Mouse (Mus musculus) forebrain, embryonic 13.5 days (tissue): ENCODE data around the gene Depdc1b. TPM values are rescaled to one million over a fixed set of nuclear protein-coding genes. Genes with fewer than 3 reads are reported as not detected.

Source experiments
- ATAC-seq: fragments of 200-750 bp; cut with Nextera tagmentation; 2 replicates; pipeline ENCODE4 v1.8.0; 2017
- H3K27ac ChIP-seq: fragments of 300-500 bp; sonication (generic); 2 replicates; pipeline ENCODE4 v1.5.1; 2015; ENCODE audit warnings: inconsistent platforms, mild to moderate bottlenecking, moderate library complexity
- H3K27me3 ChIP-seq: fragments of 300-500 bp; sonication (generic); 2 replicates; pipeline ENCODE4 v1.6.1; 2015; ENCODE audit warnings: mild to moderate bottlenecking, inconsistent platforms
- H3K36me3 ChIP-seq: fragments of 300-500 bp; sonication (generic); 2 replicates; pipeline ENCODE4 v1.6.1; 2015; ENCODE audit warnings: mild to moderate bottlenecking, inconsistent platforms; ENCODE audit not compliant: poor library complexity, severe bottlenecking
- H3K4me1 ChIP-seq: fragments of 300-500 bp; sonication (generic); 2 replicates; pipeline ENCODE4 v1.6.1; 2015; ENCODE audit warnings: inconsistent platforms
- H3K4me2 ChIP-seq: fragments of 300-500 bp; sonication (generic); 2 replicates; pipeline ENCODE4 v1.6.1; 2015; ENCODE audit warnings: inconsistent platforms, mild to moderate bottlenecking, moderate library complexity
- H3K4me3 ChIP-seq: fragments of 300-500 bp; sonication (generic); 2 replicates; pipeline ENCODE4 v1.5.1; 2015; ENCODE audit warnings: mild to moderate bottlenecking, inconsistent platforms
- H3K9ac ChIP-seq: fragments of 300-500 bp; sonication (generic); 2 replicates; pipeline ENCODE4 v1.6.1; 2015; ENCODE audit warnings: mild to moderate bottlenecking, inconsistent platforms
- H3K9me3 ChIP-seq: fragments of 300-500 bp; sonication (generic); replicated peaks from 2 replicates; pipeline ENCODE4 v1.6.1; 2016; ENCODE audit warnings: inconsistent platforms
- WGBS: fragments of 180-500 bp; shearing (Covaris S2); methylation state at CpG from one replicate; pipeline ENCODE4 v1.1.7; 2015; 5-methylcytosine and 5-hydroxymethylcytosine counted together
- polyA plus RNA-seq: library from polyadenylated mRNA; unstranded; fragments of >200 nt; fragmentation: Nextera tagmentation; extraction: Ambion mirVana; gene quantifications from 2 replicates; pipeline ENCODE4 v1.2.1, GENCODE M21; 2015

Gene Depdc1b
- polyA plus RNA-seq, 1 experiment from 2014 or later, result 13.2 TPM

- no peak for ATAC-seq
- no peak overlapping the region for H3K27ac ChIP-seq
- no peaks in the 10 kb centered on the region for H3K9me3 ChIP-seq
- H3K36me3 ChIP-seq, result peaks cover 22% of the 10 kb centered on the region
- H3K4me3 ChIP-seq, result no peak overlapping the region
- no peak overlapping the region for H3K9ac ChIP-seq
- H3K4me1 ChIP-seq, result no peaks in the 10 kb centered on the region
- H3K27me3 ChIP-seq, result no peaks in the 10 kb centered on the region
- H3K4me2 ChIP-seq, result no peak overlapping the region
- 94% methylated on average over 5 of the region's 5 CpGs for WGBS
These were observed 54.3 kb downstream of the Depdc1b start for GRCm38 (mm10) chr13:108370241-108370941.

- ATAC-seq, result no peak
- Histone ChIP-seq H3K27ac (no peak overlapping the region), H3K4me1 (no peaks in the 10 kb centered on the region), H3K36me3 (peaks cover 16% of the 10 kb centered on the region), H3K4me3 (no peak overlapping the region), H3K9me3 (no peaks in the 10 kb centered on the region), H3K9ac (no peak overlapping the region), H3K27me3 (no peaks in the 10 kb centered on the region), H3K4me2 (no peak overlapping the region)
- 87% methylated on average over 9 of the region's 9 CpGs for WGBS
These were observed 55.3 kb downstream of the Depdc1b start for GRCm38 (mm10) chr13:108371352-108371921.

- no peak for ATAC-seq
- Histone ChIP-seq H3K4me2 (no peak overlapping the region), H3K9me3 (no peaks in the 10 kb centered on the region), H3K27ac (no peak overlapping the region), H3K36me3 (peaks cover 16% of the 10 kb centered on the region), H3K4me1 (no peaks in the 10 kb centered on the region), H3K27me3 (no peaks in the 10 kb centered on the region), H3K4me3 (no peak overlapping the region), H3K9ac (no peak overlapping the region)
- WGBS, result 95% methylated on average over 1 of the region's 1 CpGs
These were observed 57.1 kb downstream of the Depdc1b start for GRCm38 (mm10) chr13:108373231-108373630.

- H3K27ac ChIP-seq, result no peak overlapping the region
- H3K4me1 ChIP-seq, result no peaks in the 10 kb centered on the region
- H3K4me3 ChIP-seq, result no peak overlapping the region
- H3K9ac ChIP-seq, result no peak overlapping the region
- no peaks in the 10 kb centered on the region for H3K9me3 ChIP-seq
- ATAC-seq, result no peak
- H3K4me2 ChIP-seq, result no peak overlapping the region
- H3K36me3 ChIP-seq, result peaks cover 21% of the 10 kb centered on the region
- WGBS, result 80% methylated on average over 2 of the region's 2 CpGs
- no peaks in the 10 kb centered on the region for H3K27me3 ChIP-seq
These were observed 60.5 kb downstream of the Depdc1b start for GRCm38 (mm10) chr13:108376637-108377036.

GRCm38 (mm10) chr13:108381161-108381560 is 65.0 kb downstream of the Depdc1b start:
- no peak for ATAC-seq
- H3K9me3 ChIP-seq, result no peaks in the 10 kb centered on the region
- no peaks in the 10 kb centered on the region for H3K27me3 ChIP-seq
- H3K27ac ChIP-seq, result no peak overlapping the region
- no peak overlapping the region for H3K4me3 ChIP-seq
- peaks cover 24% of the 10 kb centered on the region for H3K36me3 ChIP-seq
- H3K9ac ChIP-seq, result no peak overlapping the region
- no peak overlapping the region for H3K4me2 ChIP-seq
- WGBS, result 95% methylated on average over 3 of the region's 3 CpGs
- no peaks in the 10 kb centered on the region for H3K4me1 ChIP-seq

GRCm38 (mm10) chr13:108383051-108383450 is 66.9 kb downstream of the Depdc1b start:
- no peak for ATAC-seq
- Histone ChIP-seq H3K4me3 (no peak overlapping the region), H3K27me3 (no peaks in the 10 kb centered on the region), H3K27ac (no peak overlapping the region), H3K36me3 (peaks cover 36% of the 10 kb centered on the region), H3K9me3 (no peaks in the 10 kb centered on the region), H3K4me1 (no peaks in the 10 kb centered on the region), H3K9ac (no peak overlapping the region), H3K4me2 (no peak overlapping the region)
- WGBS, result 78% methylated on average over 6 of the region's 6 CpGs

GRCm38 (mm10) chr13:108386058-108386457 is 69.9 kb downstream of the Depdc1b start:
- peaks cover 31% of the 10 kb centered on the region for H3K36me3 ChIP-seq
- H3K9me3 ChIP-seq, result no peaks in the 10 kb centered on the region
- ATAC-seq, result no peak
- no peaks in the 10 kb centered on the region for H3K4me1 ChIP-seq
- no peak overlapping the region for H3K4me3 ChIP-seq
- 91% methylated on average over 9 of the region's 9 CpGs for WGBS
- H3K4me2 ChIP-seq, result no peak overlapping the region
- no peaks in the 10 kb centered on the region for H3K27me3 ChIP-seq
- H3K9ac ChIP-seq, result no peak overlapping the region
- no peak overlapping the region for H3K27ac ChIP-seq

- Histone ChIP-seq H3K27me3 (no peaks in the 10 kb centered on the region), H3K4me1 (no peaks in the 10 kb centered on the region), H3K9me3 (no peaks in the 10 kb centered on the region), H3K36me3 (peaks cover 17% of the 10 kb centered on the region; the same call in 1 of the 2 replicates), H3K27ac (no peak overlapping the region), H3K9ac (no peak overlapping the region), H3K4me3 (no peak overlapping the region), H3K4me2 (no peak overlapping the region)
- ATAC-seq, result peak; percentile 86
- 24% methylated on average over 1 of the region's 1 CpGs for WGBS
These were observed 74.4 kb downstream of the Depdc1b start for GRCm38 (mm10) chr13:108390565-108390964.

GRCm38 (mm10) chr13:108403197-108403596 is 87.1 kb downstream of the Depdc1b start:
- H3K36me3 ChIP-seq, result peaks cover 4% of the 10 kb centered on the region; the same call in 1 of the 2 replicates
- no peaks in the 10 kb centered on the region for H3K27me3 ChIP-seq
- H3K9ac ChIP-seq, result no peak overlapping the region
- no peak overlapping the region for H3K4me3 ChIP-seq
- H3K4me1 ChIP-seq, result no peaks in the 10 kb centered on the region
- ATAC-seq, result no peak
- H3K9me3 ChIP-seq, result 0 out of 2 replicates have a peak, but pooled peaks cover 3% of the 10 kb centered on the region
- H3K4me2 ChIP-seq, result no peak overlapping the region
- no peak overlapping the region for H3K27ac ChIP-seq
- WGBS, result 97% methylated on average over 5 of the region's 5 CpGs

- ATAC-seq, result no peak
- Histone ChIP-seq H3K4me1 (no peaks in the 10 kb centered on the region), H3K36me3 (peaks cover 4% of the 10 kb centered on the region; the same call in 1 of the 2 replicates), H3K4me2 (no peak overlapping the region), H3K9ac (no peak overlapping the region), H3K27me3 (no peaks in the 10 kb centered on the region), H3K27ac (no peak overlapping the region), H3K4me3 (no peak overlapping the region), H3K9me3 (0 out of 2 replicates have a peak, but pooled peaks cover 3% of the 10 kb centered on the region)
- 84% methylated on average over 4 of the region's 4 CpGs for WGBS
These were observed 88.2 kb downstream of the Depdc1b start for GRCm38 (mm10) chr13:108404372-108404771.

GRCm38 (mm10) chr13:108415464-108415863 is 99.3 kb downstream of the Depdc1b start:
- Histone ChIP-seq H3K27me3 (no peaks in the 10 kb centered on the region), H3K9ac (no peak overlapping the region), H3K4me3 (no peak overlapping the region), H3K27ac (no peak overlapping the region), H3K4me1 (no peaks in the 10 kb centered on the region), H3K9me3 (no peaks in the 10 kb centered on the region), H3K36me3 (no peaks in the 10 kb centered on the region), H3K4me2 (no peak overlapping the region)
- WGBS, result 85% methylated on average over 2 of the region's 2 CpGs
- ATAC-seq, result no peak

- no peaks in the 10 kb centered on the region for H3K27me3 ChIP-seq
- H3K9me3 ChIP-seq, result no peaks in the 10 kb centered on the region
- no peaks in the 10 kb centered on the region for H3K36me3 ChIP-seq
- ATAC-seq, result no peak
- H3K4me1 ChIP-seq, result no peaks in the 10 kb centered on the region
- 76% methylated on average over 1 of the region's 1 CpGs for WGBS
- no peak overlapping the region for H3K4me2 ChIP-seq
- no peak overlapping the region for H3K4me3 ChIP-seq
- no peak overlapping the region for H3K27ac ChIP-seq
- no peak overlapping the region for H3K9ac ChIP-seq
These were observed 102.8 kb downstream of the Depdc1b start for GRCm38 (mm10) chr13:108418741-108419507.
